Mouse (Mus musculus) heart, postnatal 0 days (tissue): ENCODE data around the gene Ppm1b. TPM values are rescaled to one million over a fixed set of nuclear protein-coding genes. Genes with fewer than 3 reads are reported as not detected.

Experiments used
- ATAC-seq: fragments of 200-750 bp; cut with Nextera tagmentation; 2 replicates; pipeline ENCODE4 v1.8.0; 2017; ENCODE audit warnings: low read depth, moderate number of reproducible peaks, moderate library complexity; ENCODE audit not compliant: insufficient read depth
- DNase-seq: peaks from one replicate; pipeline ENCODE4 v3.0.0-alpha.2; 2016; ENCODE audit warnings: low spot score
- H3K27ac ChIP-seq: fragments of 300-500 bp; sonication (generic); 2 replicates; pipeline ENCODE4 v1.5.1; 2014; ENCODE audit warnings: low read depth, mild to moderate bottlenecking
- H3K27me3 ChIP-seq: fragments of 300-500 bp; sonication (generic); 2 replicates; pipeline ENCODE4 v1.6.1; 2014; ENCODE audit warnings: low read length, mixed read lengths; ENCODE audit not compliant: control insufficient read depth, insufficient read depth
- H3K36me3 ChIP-seq: fragments of 300-500 bp; sonication (generic); replicated peaks from 2 replicates; pipeline ENCODE4 v1.6.1; 2014; ENCODE audit warnings: low read length, mixed read lengths; ENCODE audit not compliant: control insufficient read depth, insufficient read depth
- H3K4me1 ChIP-seq: fragments of 300-500 bp; sonication (generic); 2 replicates; pipeline ENCODE4 v1.6.1; 2014; ENCODE audit warnings: antibody characterized with exemption; ENCODE audit not compliant: control insufficient read depth, insufficient read depth
- H3K4me2 ChIP-seq: fragments of 300-500 bp; sonication (generic); 2 replicates; pipeline ENCODE4 v1.6.1; 2014; ENCODE audit warnings: low read depth, mild to moderate bottlenecking, low read length, moderate library complexity
- H3K4me3 ChIP-seq: fragments of 300-500 bp; sonication (generic); 2 replicates; pipeline ENCODE4 v1.5.1; 2014; ENCODE audit warnings: low read depth, low read length
- H3K9ac ChIP-seq: fragments of 300-500 bp; sonication (generic); replicated peaks from 2 replicates; pipeline ENCODE4 v1.6.1; 2014; ENCODE audit warnings: low read depth, low read length, mixed read lengths
- H3K9me3 ChIP-seq: fragments of 300-500 bp; sonication (generic); replicated peaks from 2 replicates; pipeline ENCODE4 v1.6.1; 2016; ENCODE audit warnings: low read length; ENCODE audit not compliant: control insufficient read depth
- CTCF ChIP-seq: IDR thresholded peaks from 2 replicates; pipeline ENCODE4 v1.5.1; 2016; ENCODE audit warnings: antibody characterized with exemption, control low read depth, low read depth
- EP300 ChIP-seq: IDR thresholded peaks from 2 replicates; pipeline ENCODE4 v1.6.1; 2016; ENCODE audit warnings: antibody characterized with exemption, low read depth
- WGBS: fragments of 180-500 bp; shearing (Covaris S2); extraction: QIAGEN DNeasy Blood & Tissue Kit; methylation state at CpG from one replicate; pipeline ENCODE4 v1.1.7; 2014; 5-methylcytosine and 5-hydroxymethylcytosine counted together
- polyA plus RNA-seq: library from polyadenylated mRNA; unstranded; fragments of >200 nt; fragmentation: Nextera tagmentation; extraction: Ambion mirVana; gene quantifications from 2 replicates; pipeline ENCODE4 v1.2.1, GENCODE M21; 2015
- total RNA-seq: library from RNA; depleted of rRNA; stranded (reverse); fragments of >200 nt; gene quantifications from 2 replicates; pipeline ENCODE4 v1.2.3, GENCODE M21; 2014; ENCODE audit warnings: low replicate concordance; rRNA removed

Ppm1b gene
- total and polyA plus RNA-seq, 2 experiments from 2014 or later = 44.6 to 49.2 TPM

- TF ChIP-seq CTCF (no peak), EP300 (no peak)
These were observed 114.1 kb downstream of the Ppm1b start for GRCm38 (mm10) chr17:85070658-85071057.

GRCm38 (mm10) chr17:85071088-85071775 is 114.7 kb downstream of the Ppm1b start:
- H3K36me3 ChIP-seq = peaks cover 67% of the 10 kb centered on the region
- no peak for ATAC-seq
- TF ChIP-seq CTCF = no peak
- TF ChIP-seq EP300 = no peak

More at GRCm38 (mm10) chr17:85070658-85071057, 114.1 kb downstream of the Ppm1b start:
- H3K9ac ChIP-seq = no peak overlapping the region
- no peak for ATAC-seq
- no peaks in the 10 kb centered on the region for H3K27me3 ChIP-seq
- H3K4me2 ChIP-seq = no peak overlapping the region
- no peak for DNase-seq
- no peak overlapping the region for H3K27ac ChIP-seq
- no peak overlapping the region for H3K4me3 ChIP-seq
- WGBS = 34% methylated on average over 6 of the region's 6 CpGs
- no peaks in the 10 kb centered on the region for H3K9me3 ChIP-seq
- peaks cover 67% of the 10 kb centered on the region for H3K36me3 ChIP-seq
- H3K4me1 ChIP-seq = 0 out of 2 replicates have a peak, but pooled peaks cover 3% of the 10 kb centered on the region

GRCm38 (mm10) chr17:85072383-85072782 is 115.8 kb downstream of the Ppm1b start:
- no peaks in the 10 kb centered on the region for H3K27me3 ChIP-seq
- 0 out of 2 replicates have a peak, but pooled peaks cover 3% of the 10 kb centered on the region for H3K4me1 ChIP-seq
- H3K9me3 ChIP-seq = no peaks in the 10 kb centered on the region
- no peak overlapping the region for H3K27ac ChIP-seq
- WGBS = 52% methylated on average over 11 of the region's 11 CpGs
- no peak for DNase-seq
- no peak for ATAC-seq
- H3K9ac ChIP-seq = no peak overlapping the region
- H3K36me3 ChIP-seq = peaks cover 68% of the 10 kb centered on the region
- TF ChIP-seq CTCF (no peak), EP300 (no peak)
- no peak overlapping the region for H3K4me3 ChIP-seq
- H3K4me2 ChIP-seq = no peak overlapping the region

More at GRCm38 (mm10) chr17:85071088-85071775, 114.7 kb downstream of the Ppm1b start:
- Histone ChIP-seq H3K4me3 (no peak overlapping the region), H3K27ac (no peak overlapping the region), H3K9ac (no peak overlapping the region), H3K9me3 (no peaks in the 10 kb centered on the region), H3K4me1 (0 out of 2 replicates have a peak, but pooled peaks cover 3% of the 10 kb centered on the region), H3K27me3 (no peaks in the 10 kb centered on the region), H3K4me2 (no peak overlapping the region)
- DNase-seq = no peak
- 90% methylated on average over 8 of the region's 8 CpGs for WGBS

- TF ChIP-seq CTCF (no peak), EP300 (no peak)
- Histone ChIP-seq H3K27ac (no peak overlapping the region), H3K4me3 (no peak overlapping the region), H3K9me3 (no peaks in the 10 kb centered on the region), H3K9ac (no peak overlapping the region), H3K4me1 (0 out of 2 replicates have a peak, but pooled peaks cover 3% of the 10 kb centered on the region), H3K27me3 (no peaks in the 10 kb centered on the region), H3K4me2 (no peak overlapping the region), H3K36me3 (peaks cover 73% of the 10 kb centered on the region)
- no peak for DNase-seq
- ATAC-seq = no peak
- WGBS = 54% methylated on average over 7 of the region's 7 CpGs
These were observed 116.7 kb downstream of the Ppm1b start for GRCm38 (mm10) chr17:85073214-85073613.

Other genes starting within 250 kb of the Ppm1b start
- gene Lrpprc, start 166.0 kb upstream of the Ppm1b start, total RNA-seq = 92.4 and 94.6 TPM in 2 replicates
- gene Lrpprc, start 166.0 kb upstream of the Ppm1b start, polyA plus RNA-seq = 62.2 and 68.0 TPM in 2 replicates
- 1.3 TPM in 1 of 2 replicates, not detected in the other for gene Slc3a1, start 71.6 kb downstream of the Ppm1b start, total RNA-seq
- not detected in 2 replicates for gene Slc3a1, start 71.6 kb downstream of the Ppm1b start, polyA plus RNA-seq
- gene Prepl, start 133.5 kb downstream of the Ppm1b start, total RNA-seq = 35.9 and 40.8 TPM in 2 replicates
- 28.4 and 30.1 TPM in 2 replicates for gene Prepl, start 133.5 kb downstream of the Ppm1b start, polyA plus RNA-seq
- 1.3 and 1.7 TPM in 2 replicates for gene Camkmt, start 133.8 kb downstream of the Ppm1b start, total RNA-seq
- gene Camkmt, start 133.8 kb downstream of the Ppm1b start, polyA plus RNA-seq = 3.4 and 4.0 TPM in 2 replicates